Mouse (Mus musculus) cerebellum, adult (tissue): ENCODE data around the gene Fam171a1.
A peak's percentile ranks its signal among the peaks of the same experiment; 100 is the strongest.

Experiments
- ATAC-seq: cut with Nextera tagmentation; 2 replicates; pipeline ENCODE4 v1.9.2; 2017; ENCODE audit warnings: mild to moderate bottlenecking, moderate library complexity, mixed read lengths; ENCODE audit not compliant: insufficient number of reproducible peaks, low FRiP score, low TSS enrichment

The Fam171a1 gene

GRCm38 (mm10) chr2:3229060-3229459 is 115.0 kb downstream of the Fam171a1 start:
- ATAC-seq, result peak; percentile 81

- ATAC-seq, result no peak
These were observed 125.2 kb downstream of the Fam171a1 start for GRCm38 (mm10) chr2:3239255-3239654.

- no peak for ATAC-seq
These were observed 130.2 kb downstream of the Fam171a1 start for GRCm38 (mm10) chr2:3244251-3244650.

- no peak for ATAC-seq
These were observed 137.3 kb downstream of the Fam171a1 start for GRCm38 (mm10) chr2:3251309-3251708.

- ATAC-seq, result no peak
These were observed 152.4 kb downstream of the Fam171a1 start for GRCm38 (mm10) chr2:3266466-3266865.

- ATAC-seq, result no peak
These were observed 153.9 kb downstream of the Fam171a1 start for GRCm38 (mm10) chr2:3267879-3268278.

- ATAC-seq, result no peak
These were observed 159.3 kb downstream of the Fam171a1 start for GRCm38 (mm10) chr2:3273349-3273748.

GRCm38 (mm10) chr2:3276106-3276505 is 162.1 kb downstream of the Fam171a1 start:
- no peak for ATAC-seq
